Mouse (Mus musculus): ENCODE results near the gene Cd93. TPM values are rescaled to one million over a fixed set of nuclear protein-coding genes. Genes with fewer than 3 reads are reported as not detected.

Cd93 gene
- polyA plus RNA-seq, 1 experiment from 2014 or later, result 8.3 TPM

DNA sequence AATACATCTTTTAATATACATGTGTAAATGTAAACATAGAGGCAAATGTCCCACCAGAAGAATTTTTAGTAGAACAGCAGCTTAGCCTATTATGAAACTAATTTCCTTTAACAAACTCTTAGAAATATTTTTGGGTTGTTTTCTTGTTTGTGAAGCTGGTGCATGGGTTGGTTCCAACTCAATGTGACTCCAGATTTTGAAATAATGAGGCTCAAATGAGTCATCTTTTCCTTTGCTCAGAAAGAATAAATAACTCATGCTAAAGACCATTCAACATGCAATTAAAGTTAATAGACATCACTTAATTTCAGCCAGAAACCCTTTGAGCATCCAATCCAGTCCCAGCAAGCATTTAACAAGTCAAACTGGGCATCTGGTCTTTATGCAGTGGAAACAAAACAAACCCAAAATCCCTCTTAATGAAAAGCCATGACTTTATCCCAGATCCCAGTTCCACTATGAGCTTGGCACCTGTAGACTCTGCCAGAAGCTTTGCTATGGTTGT lies 14.3 kb downstream of the Cd93 start:
- ATAC-seq, result no peak

DNA sequence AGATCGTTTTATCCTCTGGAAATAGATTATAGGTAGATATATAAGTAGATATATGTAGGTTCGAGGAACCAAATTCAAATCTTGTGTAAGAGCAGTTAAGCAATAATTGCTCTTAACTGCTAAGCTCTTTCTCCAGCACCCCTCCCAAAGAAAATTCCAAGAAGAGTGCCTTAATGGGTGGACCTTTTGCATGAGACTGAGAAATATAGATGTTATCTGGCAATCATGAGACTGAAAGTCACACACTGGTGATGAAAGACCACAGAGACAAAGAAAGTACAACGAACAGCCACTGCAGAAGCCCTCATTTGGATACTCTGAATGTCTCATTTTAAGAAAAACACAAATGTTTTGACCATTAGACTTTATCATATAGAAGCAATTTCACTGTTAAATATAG lies 14.8 kb downstream of the Cd93 start:
- 74% methylated on average over 3 of the region's 3 CpGs for WGBS
- Histone ChIP-seq H3K4me3 (ENCODE audit: low read length) (no peak overlapping the region), H3K9me3 (ENCODE audit: control insufficient read depth, low read length) (no peaks in the 10 kb centered on the region), H3K36me3 (ENCODE audit: control insufficient read depth, insufficient read depth, low read length) (no peaks in the 10 kb centered on the region), H3K4me2 (ENCODE audit: low read depth, low read length) (no peak overlapping the region), H3K9ac (ENCODE audit: low read depth, low read length) (no peak overlapping the region), H3K4me1 (ENCODE audit: control insufficient read depth, insufficient read depth, low read length) (peaks cover 4% of the 10 kb centered on the region; the same call in 1 of the 2 replicates), H3K27me3 (replicated peaks; ENCODE audit: control insufficient read depth, insufficient read depth, low read length) (no peaks in the 10 kb centered on the region), H3K27ac (ENCODE audit: low read length) (no peak overlapping the region)
- ATAC-seq, result no peak

More for the DNA sequence above, 14.3 kb downstream of the Cd93 start:
- no peak overlapping the region for H3K9ac ChIP-seq (ENCODE audit: low read depth, low read length)
- no peaks in the 10 kb centered on the region for H3K9me3 ChIP-seq (ENCODE audit: control insufficient read depth, low read length)
- H3K4me1 ChIP-seq (ENCODE audit: control insufficient read depth, insufficient read depth, low read length), result peaks cover 4% of the 10 kb centered on the region; the same call in 1 of the 2 replicates
- H3K27me3 ChIP-seq (replicated peaks; ENCODE audit: control insufficient read depth, insufficient read depth, low read length), result no peaks in the 10 kb centered on the region
- H3K4me3 ChIP-seq (ENCODE audit: low read length), result no peak overlapping the region
- no peak overlapping the region for H3K4me2 ChIP-seq (ENCODE audit: low read depth, low read length)
- no peak overlapping the region for H3K27ac ChIP-seq (ENCODE audit: low read length)
- no peaks in the 10 kb centered on the region for H3K36me3 ChIP-seq (ENCODE audit: control insufficient read depth, insufficient read depth, low read length)

DNA sequence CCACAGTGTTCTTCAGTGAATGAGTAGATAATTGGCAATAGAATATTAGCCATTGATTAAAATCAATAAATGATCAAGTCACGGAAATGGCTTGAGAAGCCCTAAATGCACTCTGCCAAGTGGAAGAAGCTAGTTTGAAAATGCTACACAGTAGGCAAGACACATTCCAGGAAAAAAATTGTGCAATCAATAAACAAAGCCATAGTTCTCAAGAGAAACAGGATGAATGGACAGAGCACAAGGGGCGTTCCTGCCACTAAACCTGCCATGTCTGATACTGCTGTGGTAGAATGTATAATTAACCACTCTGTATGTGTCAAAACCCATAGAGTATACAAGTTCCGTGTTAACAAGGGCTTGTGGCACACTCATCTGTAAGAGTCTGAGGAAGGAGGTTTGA lies 15.8 kb downstream of the Cd93 start:
- Histone ChIP-seq H3K9ac (ENCODE audit: low read depth, low read length) (no peak overlapping the region), H3K27me3 (replicated peaks; ENCODE audit: control insufficient read depth, insufficient read depth, low read length) (no peaks in the 10 kb centered on the region), H3K9me3 (ENCODE audit: control insufficient read depth, low read length) (no peaks in the 10 kb centered on the region), H3K4me1 (ENCODE audit: control insufficient read depth, insufficient read depth, low read length) (peaks cover 2% of the 10 kb centered on the region; the same call in 1 of the 2 replicates), H3K27ac (ENCODE audit: low read length) (no peak overlapping the region), H3K4me3 (ENCODE audit: low read length) (no peak overlapping the region), H3K4me2 (ENCODE audit: low read depth, low read length) (no peak overlapping the region), H3K36me3 (ENCODE audit: control insufficient read depth, insufficient read depth, low read length) (no peaks in the 10 kb centered on the region)
- WGBS, result 70% methylated on average over 3 of the region's 3 CpGs
- ATAC-seq, result no peak

DNA sequence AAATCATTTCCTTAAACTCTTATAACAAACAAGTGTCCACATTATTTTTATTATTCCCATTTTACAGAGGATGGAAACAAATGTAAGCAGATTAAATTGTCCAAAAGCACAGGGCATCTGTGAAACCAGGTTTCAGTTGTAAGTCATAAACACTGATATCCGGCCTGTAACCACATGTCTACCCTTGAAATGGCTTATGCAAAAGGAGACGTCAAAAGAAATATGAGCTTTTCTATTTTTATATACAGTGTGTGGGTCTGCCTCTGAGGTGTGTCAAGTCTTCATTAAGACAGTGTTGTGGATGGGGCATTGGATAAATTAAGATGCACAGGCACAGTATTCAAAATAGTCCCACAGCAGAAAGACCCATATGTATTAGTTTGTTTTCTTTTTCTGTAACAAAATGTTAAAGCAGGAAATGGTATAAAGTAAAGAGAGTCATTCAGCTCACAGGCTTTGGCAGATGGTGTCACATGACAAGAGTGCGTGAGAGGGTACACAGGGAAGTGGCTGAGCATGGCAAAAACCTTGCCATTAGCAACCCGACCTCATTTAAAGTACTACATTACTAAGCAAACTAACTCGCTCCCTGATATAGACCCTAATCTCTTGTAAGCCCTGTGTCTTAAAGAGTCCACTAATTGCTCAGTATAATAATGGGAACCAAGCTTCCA lies 17.5 kb downstream of the Cd93 start:
- 71% methylated on average over 5 of the region's 5 CpGs for WGBS
- Histone ChIP-seq H3K9me3 (ENCODE audit: control insufficient read depth, low read length) (no peaks in the 10 kb centered on the region), H3K9ac (ENCODE audit: low read depth, low read length) (no peak overlapping the region), H3K4me3 (ENCODE audit: low read length) (no peak overlapping the region), H3K27ac (ENCODE audit: low read length) (no peak overlapping the region), H3K27me3 (replicated peaks; ENCODE audit: control insufficient read depth, insufficient read depth, low read length) (no peaks in the 10 kb centered on the region), H3K36me3 (ENCODE audit: control insufficient read depth, insufficient read depth, low read length) (no peaks in the 10 kb centered on the region), H3K4me1 (ENCODE audit: control insufficient read depth, insufficient read depth, low read length) (peaks cover 2% of the 10 kb centered on the region; the same call in 1 of the 2 replicates), H3K4me2 (ENCODE audit: low read depth, low read length) (no peak overlapping the region)
- no peak for ATAC-seq

DNA sequence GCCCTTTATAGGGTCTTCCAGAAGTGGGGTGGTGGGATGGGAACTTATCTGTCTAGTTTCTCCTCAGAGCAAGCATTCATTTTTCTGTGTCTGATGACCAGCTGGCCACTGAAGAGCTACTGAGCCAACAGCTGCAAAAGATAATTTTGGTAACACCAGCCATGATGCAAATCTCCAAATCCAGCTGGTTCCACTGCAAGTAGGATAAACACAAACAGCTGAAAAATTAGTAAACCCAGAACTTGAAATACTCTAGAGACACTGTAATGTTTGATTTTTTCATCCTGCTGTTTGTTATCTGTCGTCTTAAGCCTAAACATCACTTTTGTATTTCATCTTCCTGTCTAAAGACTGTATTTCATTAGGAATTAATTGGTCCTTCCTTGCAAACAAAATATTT lies 21.7 kb downstream of the Cd93 start:
- Histone ChIP-seq H3K27me3 (replicated peaks; ENCODE audit: control insufficient read depth, insufficient read depth, low read length) (no peaks in the 10 kb centered on the region), H3K9ac (ENCODE audit: low read depth, low read length) (no peak overlapping the region), H3K4me1 (ENCODE audit: control insufficient read depth, insufficient read depth, low read length) (peaks cover 9% of the 10 kb centered on the region), H3K4me3 (ENCODE audit: low read length) (no peak overlapping the region), H3K9me3 (ENCODE audit: control insufficient read depth, low read length) (no peaks in the 10 kb centered on the region), H3K27ac (ENCODE audit: low read length) (no peak overlapping the region), H3K36me3 (ENCODE audit: control insufficient read depth, insufficient read depth, low read length) (no peaks in the 10 kb centered on the region), H3K4me2 (ENCODE audit: low read depth, low read length) (no peak overlapping the region)
- ATAC-seq, result peak; percentile 77
- WGBS, result 59% methylated on average over 1 of the region's 1 CpGs

DNA sequence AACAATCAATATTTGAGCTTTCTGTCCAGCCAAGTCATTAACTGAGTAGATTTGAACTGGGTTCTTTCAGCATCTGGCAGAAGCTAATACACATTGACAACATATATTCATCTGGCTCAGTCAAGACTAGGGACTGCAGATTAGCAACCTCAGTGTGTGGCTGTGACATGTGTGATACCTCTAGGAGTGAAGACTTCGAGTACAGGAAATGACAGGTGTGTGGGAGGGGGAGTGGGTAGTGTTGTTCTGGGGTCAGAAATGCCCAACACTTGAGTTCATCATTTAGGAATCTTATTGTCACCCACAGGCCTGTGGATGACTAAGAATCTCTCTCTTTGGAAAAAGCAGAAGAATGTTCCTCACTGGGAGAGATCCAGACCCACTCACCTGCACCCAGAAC lies 22.3 kb downstream of the Cd93 start:
- ATAC-seq, result no peak
- no peak overlapping the region for H3K27ac ChIP-seq (ENCODE audit: low read length)

DNA sequence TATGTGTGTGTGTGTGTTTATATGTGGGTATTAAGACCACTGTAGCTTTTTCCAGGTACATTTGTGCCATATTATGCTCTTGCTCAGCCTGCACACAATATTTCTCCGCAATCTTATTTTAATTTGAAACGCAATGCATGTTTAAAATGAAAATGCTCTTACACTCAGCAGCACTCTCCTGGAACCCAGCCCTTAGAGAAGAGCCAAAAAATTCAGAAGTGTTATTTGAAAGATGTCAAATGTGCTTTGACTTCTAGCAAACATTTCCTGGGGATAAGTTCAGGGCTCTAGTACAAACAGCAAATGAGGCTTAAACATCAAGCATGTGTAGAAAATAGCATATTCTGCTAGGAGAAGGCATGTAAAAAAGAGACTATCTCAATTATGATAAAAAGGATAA lies 23.6 kb downstream of the Cd93 start:
- no peak for ATAC-seq
- no peak overlapping the region for H3K4me2 ChIP-seq (ENCODE audit: low read depth, low read length)
- no peak overlapping the region for H3K9ac ChIP-seq (ENCODE audit: low read depth, low read length)
- no peaks in the 10 kb centered on the region for H3K36me3 ChIP-seq (ENCODE audit: control insufficient read depth, insufficient read depth, low read length)
- no peaks in the 10 kb centered on the region for H3K27me3 ChIP-seq (replicated peaks; ENCODE audit: control insufficient read depth, insufficient read depth, low read length)
- no peaks in the 10 kb centered on the region for H3K9me3 ChIP-seq (ENCODE audit: control insufficient read depth, low read length)
- 55% methylated on average over 2 of the region's 2 CpGs for WGBS
- H3K4me1 ChIP-seq (ENCODE audit: control insufficient read depth, insufficient read depth, low read length), result peaks cover 9% of the 10 kb centered on the region
- no peak overlapping the region; the same call in 1 of the 2 replicates for H3K27ac ChIP-seq (ENCODE audit: low read length)
- H3K4me3 ChIP-seq (ENCODE audit: low read length), result no peak overlapping the region

More for the DNA sequence above, 22.3 kb downstream of the Cd93 start:
- no peak overlapping the region for H3K9ac ChIP-seq (ENCODE audit: low read depth, low read length)
- peaks cover 9% of the 10 kb centered on the region for H3K4me1 ChIP-seq (ENCODE audit: control insufficient read depth, insufficient read depth, low read length)
- no peaks in the 10 kb centered on the region for H3K36me3 ChIP-seq (ENCODE audit: control insufficient read depth, insufficient read depth, low read length)
- H3K4me2 ChIP-seq (ENCODE audit: low read depth, low read length), result no peak overlapping the region
- 29% methylated on average over 1 of the region's 1 CpGs for WGBS
- no peaks in the 10 kb centered on the region for H3K9me3 ChIP-seq (ENCODE audit: control insufficient read depth, low read length)
- no peak overlapping the region for H3K4me3 ChIP-seq (ENCODE audit: low read length)
- H3K27me3 ChIP-seq (replicated peaks; ENCODE audit: control insufficient read depth, insufficient read depth, low read length), result no peaks in the 10 kb centered on the region

DNA sequence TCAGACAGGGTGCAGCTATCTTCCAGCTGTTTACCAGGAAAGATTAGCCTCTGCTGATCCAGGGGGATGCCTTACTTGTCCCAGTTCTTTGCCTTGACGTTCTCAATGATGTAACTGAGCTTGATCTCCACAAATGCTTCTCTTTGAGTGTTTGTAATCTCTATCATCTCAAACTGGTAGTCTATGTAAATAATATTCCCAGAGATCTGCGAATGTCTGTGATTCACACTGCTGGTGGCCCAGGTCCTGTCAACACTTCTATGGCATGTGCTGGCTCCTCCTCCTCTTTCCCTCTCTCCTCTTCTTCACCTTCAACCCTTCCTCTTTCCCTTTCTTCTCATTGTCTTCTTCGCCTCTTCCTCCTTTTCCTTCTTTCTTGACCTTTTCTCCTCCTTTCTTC lies 24.2 kb downstream of the Cd93 start:
- WGBS, result 54% methylated on average over 3 of the region's 3 CpGs
- H3K9me3 ChIP-seq (ENCODE audit: control insufficient read depth, low read length), result no peaks in the 10 kb centered on the region
- no peak overlapping the region for H3K4me3 ChIP-seq (ENCODE audit: low read length)
- no peak overlapping the region for H3K9ac ChIP-seq (ENCODE audit: low read depth, low read length)
- no peak overlapping the region for H3K27ac ChIP-seq (ENCODE audit: low read length)
- no peaks in the 10 kb centered on the region for H3K36me3 ChIP-seq (ENCODE audit: control insufficient read depth, insufficient read depth, low read length)
- H3K4me2 ChIP-seq (ENCODE audit: low read depth, low read length), result no peak overlapping the region
- H3K4me1 ChIP-seq (ENCODE audit: control insufficient read depth, insufficient read depth, low read length), result peaks cover 9% of the 10 kb centered on the region
- no peaks in the 10 kb centered on the region for H3K27me3 ChIP-seq (replicated peaks; ENCODE audit: control insufficient read depth, insufficient read depth, low read length)
- ATAC-seq, result no peak

DNA sequence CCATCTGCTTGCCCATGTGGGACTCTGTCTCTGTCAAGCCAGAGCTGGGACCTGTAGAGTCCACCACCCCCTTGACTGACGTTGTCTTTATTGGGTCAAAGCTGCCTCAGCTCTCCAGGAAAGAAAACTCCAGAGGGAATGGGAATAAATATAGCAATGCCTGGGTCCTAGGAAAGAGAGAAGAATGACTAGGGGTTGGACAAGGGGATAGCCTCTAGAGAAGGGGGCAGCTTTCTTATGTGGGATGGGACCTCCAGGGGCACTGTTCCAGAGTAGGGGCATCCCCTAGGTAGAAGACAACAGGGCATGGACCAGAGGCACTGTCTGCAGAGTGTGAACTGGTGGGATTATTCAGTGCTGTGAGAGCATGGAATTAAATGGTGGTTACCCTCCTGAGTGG lies 33.5 kb downstream of the Cd93 start:
- H3K4me3 ChIP-seq (ENCODE audit: low read length), result no peak overlapping the region
- no peak for ATAC-seq
- peaks cover 7% of the 10 kb centered on the region; the same call in 1 of the 2 replicates for H3K27me3 ChIP-seq (replicated peaks; ENCODE audit: control insufficient read depth, insufficient read depth, low read length)
- no peaks in the 10 kb centered on the region for H3K9me3 ChIP-seq (ENCODE audit: control insufficient read depth, low read length)
- no peak overlapping the region for H3K27ac ChIP-seq (ENCODE audit: low read length)
- no peaks in the 10 kb centered on the region for H3K36me3 ChIP-seq (ENCODE audit: control insufficient read depth, insufficient read depth, low read length)
- H3K9ac ChIP-seq (ENCODE audit: low read depth, low read length), result no peak overlapping the region
- peaks cover 17% of the 10 kb centered on the region for H3K4me1 ChIP-seq (ENCODE audit: control insufficient read depth, insufficient read depth, low read length)
- 89% methylated on average over 1 of the region's 1 CpGs for WGBS
- no peak overlapping the region for H3K4me2 ChIP-seq (ENCODE audit: low read depth, low read length)

DNA sequence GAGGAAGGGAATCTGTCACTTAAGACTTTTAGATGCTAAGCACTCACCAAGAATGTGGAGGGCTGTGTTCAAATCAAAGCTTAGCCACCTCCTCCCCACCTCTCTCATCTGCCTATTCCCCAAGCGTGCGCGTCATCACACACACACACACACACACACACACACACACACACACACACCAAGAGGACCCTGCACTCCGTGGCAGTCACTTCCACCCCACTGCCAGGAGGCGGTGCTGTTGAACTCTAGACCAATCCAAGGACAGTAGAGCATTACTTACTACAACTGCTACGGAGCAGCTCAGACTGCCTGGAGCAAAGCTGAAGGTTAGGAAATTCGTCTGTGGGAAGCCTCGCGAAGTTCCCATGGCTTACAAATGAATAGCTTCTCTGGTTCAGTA lies 34.2 kb downstream of the Cd93 start:
- no peaks in the 10 kb centered on the region for H3K9me3 ChIP-seq (ENCODE audit: control insufficient read depth, low read length)
- 21% methylated on average over 9 of the region's 9 CpGs for WGBS
- no peak overlapping the region for H3K4me3 ChIP-seq (ENCODE audit: low read length)
- H3K4me1 ChIP-seq (ENCODE audit: control insufficient read depth, insufficient read depth, low read length), result peaks cover 17% of the 10 kb centered on the region
- peaks cover 7% of the 10 kb centered on the region; the same call in 1 of the 2 replicates for H3K27me3 ChIP-seq (replicated peaks; ENCODE audit: control insufficient read depth, insufficient read depth, low read length)
- no peak overlapping the region for H3K4me2 ChIP-seq (ENCODE audit: low read depth, low read length)
- H3K9ac ChIP-seq (ENCODE audit: low read depth, low read length), result no peak overlapping the region
- ATAC-seq, result peak; percentile 84
- H3K27ac ChIP-seq (ENCODE audit: low read length), result no peak overlapping the region; the same call in 1 of the 2 replicates
- no peaks in the 10 kb centered on the region for H3K36me3 ChIP-seq (ENCODE audit: control insufficient read depth, insufficient read depth, low read length)
